Mouse (Mus musculus) lung, embryonic 14.5 days (tissue): ENCODE measurements at regions not wholly inside any gene's neighbourhood (a gene's known extent, or its start where the extent isn't known, plus 50 kb on each side); places are given as distances from the start of the nearest gene placed in this dataset.

Experiments used
- ATAC-seq: fragments of 200-750 bp; cut with Nextera tagmentation; 2 replicates; pipeline ENCODE4 v1.8.0; 2017; ENCODE audit warnings: mild to moderate bottlenecking, moderate TSS enrichment, moderate library complexity; ENCODE audit not compliant: insufficient read depth
- DNase-seq: peaks from one replicate; pipeline ENCODE4 v3.0.0-alpha.2; 2015
- H3K27ac ChIP-seq: fragments of 300-500 bp; sonication (generic); 2 replicates; pipeline ENCODE4 v1.5.1; 2014; ENCODE audit warnings: low read depth, mild to moderate bottlenecking, moderate library complexity
- H3K27me3 ChIP-seq: fragments of 300-500 bp; sonication (generic); 2 replicates; pipeline ENCODE4 v1.6.1; 2014; ENCODE audit warnings: low read length, control low read depth; ENCODE audit not compliant: insufficient read depth
- H3K36me3 ChIP-seq: fragments of 300-500 bp; sonication (generic); 2 replicates; pipeline ENCODE4 v1.6.1; 2014; ENCODE audit warnings: control low read depth; ENCODE audit not compliant: insufficient read depth
- H3K4me1 ChIP-seq: fragments of 300-500 bp; sonication (generic); 2 replicates; pipeline ENCODE4 v1.6.1; 2014; ENCODE audit warnings: antibody characterized with exemption, control low read depth; ENCODE audit not compliant: insufficient read depth
- H3K4me2 ChIP-seq: fragments of 300-500 bp; sonication (generic); 2 replicates; pipeline ENCODE4 v1.6.1; 2014; ENCODE audit warnings: mild to moderate bottlenecking
- H3K4me3 ChIP-seq: fragments of 300-500 bp; sonication (generic); 2 replicates; pipeline ENCODE4 v1.5.1; 2014; ENCODE audit warnings: low read depth, low read length
- H3K9ac ChIP-seq: fragments of 300-500 bp; sonication (generic); 2 replicates; pipeline ENCODE4 v1.6.1; 2014
- H3K9me3 ChIP-seq: fragments of 300-500 bp; sonication (generic); 2 replicates; pipeline ENCODE4 v1.6.1; 2016; ENCODE audit warnings: low read depth, low read length, control low read depth
- CTCF ChIP-seq: IDR thresholded peaks from 2 replicates; pipeline ENCODE4 v1.5.1; 2016; ENCODE audit warnings: antibody characterized with exemption, low read depth
- WGBS: fragments of 180-500 bp; shearing (Covaris S2); extraction: QIAGEN DNeasy Blood & Tissue Kit; methylation state at CpG from one replicate; pipeline ENCODE4 v1.1.7; 2014; 5-methylcytosine and 5-hydroxymethylcytosine counted together

- TF ChIP-seq CTCF = no peak
- H3K4me2 ChIP-seq = no peak overlapping the region
- no peak for DNase-seq
- H3K4me3 ChIP-seq = no peak overlapping the region
- 82% methylated on average over 5 of the region's 5 CpGs for WGBS
- no peaks in the 10 kb centered on the region for H3K27me3 ChIP-seq
- peaks cover 6% of the 10 kb centered on the region; the same call in 1 of the 2 replicates for H3K4me1 ChIP-seq
- H3K9ac ChIP-seq = no peak overlapping the region
- H3K9me3 ChIP-seq = no peaks in the 10 kb centered on the region
- ATAC-seq = no peak
- no peak overlapping the region for H3K27ac ChIP-seq
- no peaks in the 10 kb centered on the region for H3K36me3 ChIP-seq
These were observed 196.2 kb upstream of the Jmjd1c start for GRCm38 (mm10) chr10:66899724-66900123.

DNA sequence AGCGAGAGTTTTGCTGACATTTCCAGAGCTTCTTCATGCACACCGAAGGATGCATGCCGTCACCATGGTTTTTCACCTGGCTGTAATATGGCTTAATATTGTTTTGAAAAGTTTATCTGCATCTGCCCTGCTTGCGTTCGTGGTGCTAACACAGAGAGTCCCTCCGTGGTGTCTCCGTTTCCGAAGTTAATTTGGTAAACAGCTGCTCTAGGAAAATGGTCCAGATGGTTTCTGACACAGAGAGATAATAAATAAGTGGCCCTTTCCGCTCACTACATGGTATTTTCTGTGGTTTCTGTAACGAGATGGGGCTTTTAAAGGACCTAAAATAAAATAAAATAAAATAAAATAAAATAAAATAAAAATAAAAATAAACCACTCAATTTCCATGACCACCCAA is 195.1 kb upstream of the Jmjd1c start:
- Histone ChIP-seq H3K9ac (no peak overlapping the region), H3K9me3 (no peaks in the 10 kb centered on the region), H3K36me3 (no peaks in the 10 kb centered on the region), H3K27me3 (no peaks in the 10 kb centered on the region), H3K27ac (no peak overlapping the region), H3K4me1 (peaks cover 6% of the 10 kb centered on the region; the same call in 1 of the 2 replicates), H3K4me3 (no peak overlapping the region), H3K4me2 (peak overlapping the region; percentile 40; the same call in 1 of the 2 replicates)
- TF ChIP-seq CTCF = no peak
- 39% methylated on average over 10 of the region's 10 CpGs for WGBS
- ATAC-seq (no peak), DNase-seq (peak; percentile 73)

- DNase-seq = no peak
- peak; percentile 29; the same call in 1 of the 2 replicates for ATAC-seq
- Histone ChIP-seq H3K9ac (no peak overlapping the region), H3K4me1 (peaks cover 6% of the 10 kb centered on the region; the same call in 1 of the 2 replicates), H3K27ac (no peak overlapping the region), H3K4me3 (no peak overlapping the region), H3K4me2 (peak overlapping the region; percentile 40), H3K9me3 (no peaks in the 10 kb centered on the region), H3K36me3 (no peaks in the 10 kb centered on the region), H3K27me3 (no peaks in the 10 kb centered on the region)
- 2% methylated on average over 9 of the region's 9 CpGs for WGBS
- TF ChIP-seq CTCF = no peak
These were observed 194.1 kb upstream of the Jmjd1c start for GRCm38 (mm10) chr10:66901873-66902272.

GRCm38 (mm10) chr10:66904552-66905367 is 191.2 kb upstream of the Jmjd1c start:
- no peak for ATAC-seq
- WGBS = 72% methylated on average over 10 of the region's 10 CpGs
- Histone ChIP-seq H3K4me3 (no peak overlapping the region), H3K9me3 (no peaks in the 10 kb centered on the region), H3K27me3 (no peaks in the 10 kb centered on the region), H3K36me3 (no peaks in the 10 kb centered on the region), H3K4me1 (peaks cover 4% of the 10 kb centered on the region; the same call in 1 of the 2 replicates), H3K9ac (no peak overlapping the region), H3K27ac (no peak overlapping the region), H3K4me2 (no peak overlapping the region)
- no peak for DNase-seq
- TF ChIP-seq CTCF = no peak

GRCm38 (mm10) chr10:66907842-66908241 is 188.1 kb upstream of the Jmjd1c start:
- no peaks in the 10 kb centered on the region for H3K27me3 ChIP-seq
- DNase-seq (no peak), ATAC-seq (no peak)
- H3K4me1 ChIP-seq = no peaks in the 10 kb centered on the region
- no peak overlapping the region for H3K9ac ChIP-seq
- 51% methylated on average over 4 of the region's 4 CpGs for WGBS
- no peaks in the 10 kb centered on the region for H3K9me3 ChIP-seq
- H3K27ac ChIP-seq = no peak overlapping the region
- no peak overlapping the region for H3K4me3 ChIP-seq
- no peaks in the 10 kb centered on the region for H3K36me3 ChIP-seq
- TF ChIP-seq CTCF = no peak
- H3K4me2 ChIP-seq = no peak overlapping the region

GRCm38 (mm10) chr10:66909204-66909889 is 186.6 kb upstream of the Jmjd1c start:
- Histone ChIP-seq H3K9me3 (no peaks in the 10 kb centered on the region), H3K4me3 (no peak overlapping the region), H3K36me3 (no peaks in the 10 kb centered on the region), H3K4me2 (no peak overlapping the region), H3K27me3 (no peaks in the 10 kb centered on the region), H3K27ac (no peak overlapping the region), H3K4me1 (peaks cover 4% of the 10 kb centered on the region), H3K9ac (no peak overlapping the region)
- ATAC-seq (no peak), DNase-seq (peak; percentile 96)
- peak; percentile 95 for TF ChIP-seq CTCF
- WGBS = 11% methylated on average over 12 of the region's 12 CpGs
